Mouse (Mus musculus) megakaryocyte, embryonic 14.5 days (primary cell): ENCODE results near the gene Tppp2.

ENCODE experiments used
- FLI1 ChIP-seq: IDR thresholded peaks from 2 replicates; pipeline ENCODE4 v1.6.1; 2012; ENCODE audit warnings: low read length, inconsistent platforms, mixed read lengths
- GATA1 ChIP-seq: IDR thresholded peaks from 3 replicates; pipeline ENCODE4 v1.6.1; 2012; ENCODE audit warnings: mixed read lengths, low read length, inconsistent platforms, borderline replicate concordance

- no peak for TF ChIP-seq GATA1
- TF ChIP-seq FLI1: no peak
These were observed 4.3 kb downstream of the Tppp2 start, which contains the start of gene Rnase13 for GRCm38 (mm10) chr14:51922571-51922865.
